Mouse (Mus musculus) spleen, adult 10 weeks (tissue): ENCODE measurements around the gene Mycbp. TPM values are rescaled to one million over a fixed set of nuclear protein-coding genes. Genes with fewer than 3 reads are reported as not detected.

Experiments
- polyA plus RNA-seq: library from polyadenylated mRNA; stranded (reverse); fragments of 350-450 nt; fragmentation: Illumina TruSeq; extraction: RNeasy Lipid Tissue Mini Kit (QIAGEN cat#74804); gene quantifications from one replicate; pipeline ENCODE4 v1.2.3, GENCODE M21; 2015; ENCODE audit warnings: low replicate concordance; ENCODE audit not compliant: insufficient read depth

Gene Mycbp
- 21.5 TPM for polyA plus RNA-seq

GRCm38 (mm10) chr4:123904333-123905125, at the start of gene Mycbp:
Mycbp (plus strand) TSS chr4:123904832.

GRCm38 (mm10) chr4:123859379-123859778, 45.3 kb upstream of the Mycbp start, which contains the start of gene 4933427I04Rik:
4933427I04Rik (plus strand) TSS chr4:123859679.

GRCm38 (mm10) chr4:123916748-123917547, 12.3 kb downstream of the Mycbp start, which contains the start of gene Rragc:
Rragc (plus strand) TSS chr4:123917446.

GRCm38 (mm10) chr4:123917548-123918140, 13.0 kb downstream of the Mycbp start, which contains the start of gene 4930535I16Rik:
4930535I16Rik (minus strand) TSS chr4:123918022.

Other genes starting within 250 kb of the Mycbp start
- 678 TPM for gene Macf1, start 220.5 kb upstream of the Mycbp start, polyA plus RNA-seq
- gene Ndufs5, start 186.6 kb upstream of the Mycbp start, polyA plus RNA-seq = 73.0 TPM
- gene Akirin1, start 154.5 kb upstream of the Mycbp start, polyA plus RNA-seq = 88.7 TPM
- 4.2 TPM for gene Rhbdl2, start 117.0 kb upstream of the Mycbp start, polyA plus RNA-seq
- not detected for gene 4933427I04Rik, start 45.2 kb upstream of the Mycbp start, polyA plus RNA-seq
- gene Rragc, start 12.6 kb downstream of the Mycbp start, polyA plus RNA-seq = 74.8 TPM
- gene 4930535I16Rik, start 13.2 kb downstream of the Mycbp start, polyA plus RNA-seq = not detected